Mouse (Mus musculus) layer of hippocampus, adult 18-20 months (tissue): Measurements from ENCODE around the gene Zfp786. TPM values are rescaled to one million over a fixed set of nuclear protein-coding genes. Genes with fewer than 3 reads are reported as not detected.

ENCODE experiments used
- DNase-seq, 2 experiments: peaks; one replicate each; pipeline ENCODE4 v3.0.0; 2022; ENCODE audit warnings: low spot score in 2 of 2
- total RNA-seq, 2 experiments: library from RNA; stranded (reverse); gene quantifications; 2 replicates each; pipeline ENCODE4 v1.2.3; 2021

Gene Zfp786
- total RNA-seq, 2 experiments from 2014 or later, result 4.9 to 5.0 TPM

- no peak for DNase-seq
These were observed 8.9 kb downstream of the Zfp786 start for GRCm38 (mm10) chr6:47821776-47822175.

GRCm38 (mm10) chr6:47821236-47821635 lies 9.4 kb downstream of the Zfp786 start:
- no peak for DNase-seq

- no peak for DNase-seq
These were observed 10.9 kb downstream of the Zfp786 start for GRCm38 (mm10) chr6:47819626-47820325.

GRCm38 (mm10) chr6:47818721-47819120 lies 11.9 kb downstream of the Zfp786 start:
- no peak for DNase-seq

- DNase-seq, result no peak
These were observed 14.5 kb downstream of the Zfp786 start for GRCm38 (mm10) chr6:47816151-47816550.

GRCm38 (mm10) chr6:47813257-47813878 lies 17.3 kb downstream of the Zfp786 start, which contains the start of gene Pdia4:
TSS of gene Pdia4 (minus strand) at chr6:47813430.
- DNase-seq, result peak; percentile 99

GRCm38 (mm10) chr6:47812271-47812915 lies 18.3 kb downstream of the Zfp786 start:
- DNase-seq, result no peak

- DNase-seq, result no peak
These were observed 19.3 kb downstream of the Zfp786 start for GRCm38 (mm10) chr6:47811324-47811723.

- no peak for DNase-seq
These were observed 20.5 kb downstream of the Zfp786 start for GRCm38 (mm10) chr6:47810181-47810580.

GRCm38 (mm10) chr6:47809053-47809452 lies 21.6 kb downstream of the Zfp786 start:
- DNase-seq, result no peak

GRCm38 (mm10) chr6:47808545-47808944 lies 22.1 kb downstream of the Zfp786 start:
- peak in 1 of 2 experiments; percentile 30 for DNase-seq

- peak in 1 of 2 experiments; percentile 35 for DNase-seq
These were observed 23.2 kb downstream of the Zfp786 start for GRCm38 (mm10) chr6:47807419-47807818.

- no peak for DNase-seq
These were observed 25.1 kb downstream of the Zfp786 start for GRCm38 (mm10) chr6:47805520-47805919.

GRCm38 (mm10) chr6:47799079-47799478 lies 31.6 kb downstream of the Zfp786 start:
- DNase-seq, result peak in 1 of 2 experiments; percentile 70

GRCm38 (mm10) chr6:47794106-47794830 lies 36.4 kb downstream of the Zfp786 start:
- DNase-seq, result peak in 1 of 2 experiments; percentile 46

GRCm38 (mm10) chr6:47793284-47793683 lies 37.4 kb downstream of the Zfp786 start:
- no peak for DNase-seq

- no peak for DNase-seq
These were observed 38.1 kb downstream of the Zfp786 start for GRCm38 (mm10) chr6:47792533-47792932.

GRCm38 (mm10) chr6:47790745-47791144 lies 39.9 kb downstream of the Zfp786 start:
- DNase-seq, result no peak

- DNase-seq, result no peak
These were observed 41.8 kb downstream of the Zfp786 start for GRCm38 (mm10) chr6:47788821-47789220.

- peak; percentile 76 to 93 for DNase-seq
These were observed 42.5 kb downstream of the Zfp786 start for GRCm38 (mm10) chr6:47787941-47788736.
